Mouse (Mus musculus) liver, embryonic 16.5 days (tissue): ENCODE results near the gene Mab21l3. TPM values are rescaled to one million over a fixed set of nuclear protein-coding genes. Genes with fewer than 3 reads are reported as not detected.

ENCODE experiments used
- polyA plus RNA-seq: library from polyadenylated mRNA; unstranded; fragments of >200 nt; fragmentation: Nextera tagmentation; extraction: Ambion mirVana; gene quantifications from 2 replicates; pipeline ENCODE4 v1.2.1, GENCODE M21; 2015

Gene Mab21l3
- polyA plus RNA-seq, 1 experiment from 2014 or later, result 0.07 TPM

Other genes with a start within 250 kb of the Mab21l3 start
- 42.1 and 45.4 TPM in 2 replicates for gene Atp1a1, start 244.3 kb downstream of the Mab21l3 start, polyA plus RNA-seq
- 2.4 and 3.1 TPM in 2 replicates for gene Slc22a15, start 75.5 kb upstream of the Mab21l3 start, polyA plus RNA-seq
- gene Nhlh2, start 161.1 kb upstream of the Mab21l3 start, polyA plus RNA-seq, result not detected in 2 replicates
- 4.2 and 7.8 TPM in 2 replicates for gene Casq2, start 237.5 kb upstream of the Mab21l3 start, polyA plus RNA-seq